Mouse (Mus musculus) forebrain, embryonic 13.5 days (tissue): ENCODE results near the gene Ifit2. TPM values are rescaled to one million over a fixed set of nuclear protein-coding genes. Genes with fewer than 3 reads are reported as not detected.

Experiments used
- ATAC-seq: fragments of 200-750 bp; cut with Nextera tagmentation; 2 replicates; pipeline ENCODE4 v1.8.0; 2017
- H3K27ac ChIP-seq: fragments of 300-500 bp; sonication (generic); 2 replicates; pipeline ENCODE4 v1.5.1; 2015; ENCODE audit warnings: inconsistent platforms, mild to moderate bottlenecking, moderate library complexity
- H3K27me3 ChIP-seq: fragments of 300-500 bp; sonication (generic); 2 replicates; pipeline ENCODE4 v1.6.1; 2015; ENCODE audit warnings: mild to moderate bottlenecking, inconsistent platforms
- H3K36me3 ChIP-seq: fragments of 300-500 bp; sonication (generic); 2 replicates; pipeline ENCODE4 v1.6.1; 2015; ENCODE audit warnings: mild to moderate bottlenecking, inconsistent platforms; ENCODE audit not compliant: poor library complexity, severe bottlenecking
- H3K4me1 ChIP-seq: fragments of 300-500 bp; sonication (generic); 2 replicates; pipeline ENCODE4 v1.6.1; 2015; ENCODE audit warnings: inconsistent platforms
- H3K4me2 ChIP-seq: fragments of 300-500 bp; sonication (generic); 2 replicates; pipeline ENCODE4 v1.6.1; 2015; ENCODE audit warnings: inconsistent platforms, mild to moderate bottlenecking, moderate library complexity
- H3K4me3 ChIP-seq: fragments of 300-500 bp; sonication (generic); 2 replicates; pipeline ENCODE4 v1.5.1; 2015; ENCODE audit warnings: mild to moderate bottlenecking, inconsistent platforms
- H3K9ac ChIP-seq: fragments of 300-500 bp; sonication (generic); 2 replicates; pipeline ENCODE4 v1.6.1; 2015; ENCODE audit warnings: mild to moderate bottlenecking, inconsistent platforms
- H3K9me3 ChIP-seq: fragments of 300-500 bp; sonication (generic); replicated peaks from 2 replicates; pipeline ENCODE4 v1.6.1; 2016; ENCODE audit warnings: inconsistent platforms
- WGBS: fragments of 180-500 bp; shearing (Covaris S2); methylation state at CpG from one replicate; pipeline ENCODE4 v1.1.7; 2015; 5-methylcytosine and 5-hydroxymethylcytosine counted together
- polyA plus RNA-seq: library from polyadenylated mRNA; unstranded; fragments of >200 nt; fragmentation: Nextera tagmentation; extraction: Ambion mirVana; gene quantifications from 2 replicates; pipeline ENCODE4 v1.2.1, GENCODE M21; 2015

Ifit2 gene
- polyA plus RNA-seq, 1 experiment from 2014 or later = 5.1 TPM

- ATAC-seq = no peak
- H3K4me1 ChIP-seq = peaks cover 4% of the 10 kb centered on the region
These were observed 29.1 kb upstream of the Ifit2 start for GRCm38 (mm10) chr19:34521361-34521760.

GRCm38 (mm10) chr19:34521978-34522377 lies 28.5 kb upstream of the Ifit2 start:
- peaks cover 10% of the 10 kb centered on the region for H3K4me1 ChIP-seq
- no peak overlapping the region for H3K9ac ChIP-seq
- no peak overlapping the region for H3K27ac ChIP-seq
- no peak overlapping the region for H3K4me3 ChIP-seq
- no peaks in the 10 kb centered on the region for H3K27me3 ChIP-seq
- 91% methylated on average over 1 of the region's 1 CpGs for WGBS
- no peaks in the 10 kb centered on the region for H3K9me3 ChIP-seq
- ATAC-seq = no peak
- peaks cover 4% of the 10 kb centered on the region; the same call in 1 of the 2 replicates for H3K36me3 ChIP-seq
- no peak overlapping the region for H3K4me2 ChIP-seq

More at GRCm38 (mm10) chr19:34521361-34521760, 29.1 kb upstream of the Ifit2 start:
- no peaks in the 10 kb centered on the region for H3K9me3 ChIP-seq
- H3K27ac ChIP-seq = no peak overlapping the region
- WGBS = 75% methylated on average over 2 of the region's 2 CpGs
- no peak overlapping the region for H3K4me2 ChIP-seq
- no peaks in the 10 kb centered on the region for H3K27me3 ChIP-seq
- no peak overlapping the region for H3K4me3 ChIP-seq
- H3K9ac ChIP-seq = no peak overlapping the region
- peaks cover 4% of the 10 kb centered on the region; the same call in 1 of the 2 replicates for H3K36me3 ChIP-seq

- 87% methylated on average over 12 of the region's 12 CpGs for WGBS
- Histone ChIP-seq H3K9me3 (no peaks in the 10 kb centered on the region), H3K4me3 (no peak overlapping the region), H3K27ac (no peak overlapping the region), H3K9ac (no peak overlapping the region), H3K4me2 (no peak overlapping the region), H3K4me1 (peaks cover 10% of the 10 kb centered on the region), H3K27me3 (no peaks in the 10 kb centered on the region), H3K36me3 (peaks cover 2% of the 10 kb centered on the region; the same call in 1 of the 2 replicates)
- ATAC-seq = no peak
These were observed 27.3 kb upstream of the Ifit2 start for GRCm38 (mm10) chr19:34523106-34523725.

- H3K9me3 ChIP-seq = no peaks in the 10 kb centered on the region
- H3K4me1 ChIP-seq = peaks cover 10% of the 10 kb centered on the region
- no peak overlapping the region for H3K4me3 ChIP-seq
- no peaks in the 10 kb centered on the region for H3K36me3 ChIP-seq
- no peaks in the 10 kb centered on the region for H3K27me3 ChIP-seq
- H3K4me2 ChIP-seq = no peak overlapping the region
- no peak overlapping the region for H3K9ac ChIP-seq
- no peak for ATAC-seq
- H3K27ac ChIP-seq = no peak overlapping the region
- WGBS = 82% methylated on average over 9 of the region's 9 CpGs
These were observed 25.8 kb upstream of the Ifit2 start for GRCm38 (mm10) chr19:34524646-34525045.

- 45% methylated on average over 11 of the region's 11 CpGs for WGBS
- H3K9ac ChIP-seq = peak overlapping the region; percentile 74
- no peaks in the 10 kb centered on the region for H3K36me3 ChIP-seq
- ATAC-seq = peak; percentile 14; the same call in 1 of the 2 replicates
- no peaks in the 10 kb centered on the region for H3K27me3 ChIP-seq
- H3K4me2 ChIP-seq = peak overlapping the region; percentile 85
- H3K4me1 ChIP-seq = peaks cover 10% of the 10 kb centered on the region
- H3K27ac ChIP-seq = no peak overlapping the region
- peak overlapping the region; percentile 69 for H3K4me3 ChIP-seq
- H3K9me3 ChIP-seq = no peaks in the 10 kb centered on the region
These were observed 24.1 kb upstream of the Ifit2 start for GRCm38 (mm10) chr19:34526321-34526923.

GRCm38 (mm10) chr19:34526941-34527682 lies 23.4 kb upstream of the Ifit2 start, which contains the start of gene Lipa:
TSS of gene Lipa (minus strand) at chr19:34527474.
- Histone ChIP-seq H3K4me3 (peak within 1 kb of the TSS; percentile 69), H3K27me3 (no peaks in the 10 kb centered on the region), H3K36me3 (no peaks in the 10 kb centered on the region), H3K4me2 (peak within 1 kb of the TSS; percentile 85), H3K27ac (no peak within 1 kb of the TSS), H3K9ac (peak within 1 kb of the TSS; percentile 74), H3K9me3 (no peaks in the 10 kb centered on the region), H3K4me1 (peaks cover 10% of the 10 kb centered on the region)
- WGBS = under 1% methylated on average over 29 of the region's 29 CpGs
- ATAC-seq = peak; percentile 100

- 95% methylated on average over 4 of the region's 4 CpGs for WGBS
- H3K36me3 ChIP-seq = no peaks in the 10 kb centered on the region
- H3K9me3 ChIP-seq = no peaks in the 10 kb centered on the region
- H3K4me1 ChIP-seq = no peaks in the 10 kb centered on the region
- no peak overlapping the region for H3K4me3 ChIP-seq
- no peak for ATAC-seq
- no peak overlapping the region for H3K27ac ChIP-seq
- H3K27me3 ChIP-seq = no peaks in the 10 kb centered on the region
- H3K9ac ChIP-seq = no peak overlapping the region
- H3K4me2 ChIP-seq = no peak overlapping the region
These were observed 18.3 kb upstream of the Ifit2 start for GRCm38 (mm10) chr19:34532061-34532751.

GRCm38 (mm10) chr19:34539422-34539821 lies 11.1 kb upstream of the Ifit2 start:
- no peak overlapping the region for H3K4me2 ChIP-seq
- ATAC-seq = no peak
- no peaks in the 10 kb centered on the region for H3K36me3 ChIP-seq
- no peak overlapping the region for H3K9ac ChIP-seq
- H3K4me3 ChIP-seq = no peak overlapping the region
- 83% methylated on average over 1 of the region's 1 CpGs for WGBS
- H3K27me3 ChIP-seq = no peaks in the 10 kb centered on the region
- H3K27ac ChIP-seq = no peak overlapping the region
- H3K4me1 ChIP-seq = no peaks in the 10 kb centered on the region
- no peaks in the 10 kb centered on the region for H3K9me3 ChIP-seq

GRCm38 (mm10) chr19:34546211-34546610 lies 4.3 kb upstream of the Ifit2 start:
- Histone ChIP-seq H3K9ac (no peak overlapping the region), H3K27me3 (no peaks in the 10 kb centered on the region), H3K4me1 (no peaks in the 10 kb centered on the region), H3K9me3 (no peaks in the 10 kb centered on the region), H3K27ac (no peak overlapping the region), H3K36me3 (no peaks in the 10 kb centered on the region), H3K4me3 (no peak overlapping the region), H3K4me2 (no peak overlapping the region)
- no peak for ATAC-seq
- 92% methylated on average over 4 of the region's 4 CpGs for WGBS

- no peak for ATAC-seq
- Histone ChIP-seq H3K4me3 (no peak overlapping the region), H3K36me3 (no peaks in the 10 kb centered on the region), H3K4me2 (no peak overlapping the region), H3K27ac (no peak overlapping the region), H3K4me1 (0 out of 2 replicates have a peak, but pooled peaks cover 4% of the 10 kb centered on the region), H3K27me3 (no peaks in the 10 kb centered on the region), H3K9ac (no peak overlapping the region), H3K9me3 (no peaks in the 10 kb centered on the region)
- WGBS = 32% methylated on average over 7 of the region's 7 CpGs
These were observed 2.5 kb upstream of the Ifit2 start for GRCm38 (mm10) chr19:34547976-34548375.

GRCm38 (mm10) chr19:34550205-34550533 lies 325 bp upstream of the Ifit2 start:
- Histone ChIP-seq H3K9me3 (no peaks in the 10 kb centered on the region), H3K9ac (peak overlapping the region; percentile 56), H3K27ac (no peak overlapping the region), H3K4me2 (peak overlapping the region; percentile 66), H3K4me3 (peak overlapping the region; percentile 48), H3K36me3 (no peaks in the 10 kb centered on the region), H3K27me3 (no peaks in the 10 kb centered on the region), H3K4me1 (0 out of 2 replicates have a peak, but pooled peaks cover 4% of the 10 kb centered on the region)
- WGBS = 35% methylated on average over 4 of the region's 4 CpGs
- peak; percentile 56; the same call in 1 of the 2 replicates for ATAC-seq

GRCm38 (mm10) chr19:34551981-34552380 lies 1.5 kb downstream of the Ifit2 start:
- Histone ChIP-seq H3K9me3 (no peaks in the 10 kb centered on the region), H3K27ac (no peak overlapping the region), H3K27me3 (no peaks in the 10 kb centered on the region), H3K9ac (no peak overlapping the region), H3K4me2 (0 out of 2 replicates have a peak overlapping the region, but pooled peaks have one; percentile 32), H3K4me1 (0 out of 2 replicates have a peak, but pooled peaks cover 4% of the 10 kb centered on the region), H3K36me3 (no peaks in the 10 kb centered on the region), H3K4me3 (no peak overlapping the region)
- ATAC-seq = no peak
- 73% methylated on average over 5 of the region's 5 CpGs for WGBS
